Mouse (Mus musculus) left cerebral cortex, adult 9 months (tissue): ENCODE data around the gene Tpm1.

Experiments
- DNase-seq, 2 experiments: peaks; one replicate each; pipeline ENCODE4 v3.0.0; 2022; ENCODE audit warnings: low spot score in 2 of 2

Tpm1 gene

GRCm38 (mm10) chr9:67049086-67049824 lies at the start of gene Tpm1:
TSS of gene Tpm1 (minus strand) at chr9:67049406.
- DNase-seq, result peak in 1 of 2 experiments; percentile 51

GRCm38 (mm10) chr9:67094371-67094770 lies 45.2 kb upstream of the Tpm1 start:
- no peak for DNase-seq

GRCm38 (mm10) chr9:67092210-67092609 lies 43.0 kb upstream of the Tpm1 start:
- DNase-seq, result no peak

DNA sequence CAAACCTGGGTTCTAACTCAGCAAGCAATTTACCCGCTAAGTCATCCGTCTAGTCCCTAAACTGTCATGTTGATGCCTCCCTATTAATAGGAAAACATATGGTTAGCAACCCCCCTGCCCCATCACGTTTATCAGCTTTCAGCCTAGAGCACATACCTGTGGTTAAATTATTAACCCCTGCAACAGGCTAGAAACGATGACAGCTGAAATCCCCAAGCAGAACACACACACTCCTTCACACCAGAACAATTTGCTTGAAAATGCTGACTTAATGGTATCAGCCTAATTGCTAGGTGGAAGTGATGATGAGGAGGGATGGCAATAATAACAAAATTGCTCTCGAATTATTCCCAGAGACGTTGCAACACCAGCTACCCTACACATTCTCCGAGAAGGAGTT lies 42.4 kb upstream of the Tpm1 start:
- no peak for DNase-seq

DNA sequence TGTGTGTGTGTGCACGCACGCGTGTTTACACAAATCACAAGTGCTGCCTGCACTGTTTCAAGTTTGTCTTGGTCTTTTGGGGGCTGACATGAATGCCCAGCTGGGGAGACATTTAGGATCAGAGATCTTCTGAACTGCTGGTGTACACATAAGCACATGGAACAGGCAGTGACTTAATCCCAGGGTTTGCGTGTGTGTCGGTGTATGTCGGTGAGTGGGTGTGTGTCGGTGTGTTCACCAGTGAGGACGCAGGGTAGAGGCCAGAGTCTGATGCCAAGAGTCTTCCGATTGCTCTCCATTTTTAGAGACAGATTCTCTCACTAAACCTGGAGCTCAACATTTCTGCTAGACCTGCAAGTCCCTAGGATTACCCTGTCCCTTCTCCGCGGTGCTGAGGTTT lies 41.9 kb upstream of the Tpm1 start:
- DNase-seq, result no peak

DNA sequence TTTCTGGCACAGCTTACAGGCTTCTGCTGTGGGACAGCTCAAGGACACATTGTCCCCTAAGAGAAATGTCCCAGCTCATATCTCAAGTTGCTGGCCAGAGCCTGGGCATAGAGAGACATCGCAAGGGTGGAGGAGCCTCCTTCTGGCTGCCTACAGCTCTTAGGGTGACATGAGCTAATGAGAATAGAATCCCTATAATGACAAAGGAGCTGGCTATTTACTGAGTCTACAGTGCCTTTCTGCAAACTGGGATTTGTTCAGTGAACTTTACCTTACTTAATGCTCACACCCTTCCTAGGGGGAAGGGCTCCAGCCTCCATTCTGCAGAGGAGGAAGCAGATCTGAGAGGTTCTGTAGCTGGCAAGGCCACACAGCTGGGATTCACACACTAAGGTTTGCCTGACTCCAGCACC lies 41.4 kb upstream of the Tpm1 start:
- no peak for DNase-seq

DNA sequence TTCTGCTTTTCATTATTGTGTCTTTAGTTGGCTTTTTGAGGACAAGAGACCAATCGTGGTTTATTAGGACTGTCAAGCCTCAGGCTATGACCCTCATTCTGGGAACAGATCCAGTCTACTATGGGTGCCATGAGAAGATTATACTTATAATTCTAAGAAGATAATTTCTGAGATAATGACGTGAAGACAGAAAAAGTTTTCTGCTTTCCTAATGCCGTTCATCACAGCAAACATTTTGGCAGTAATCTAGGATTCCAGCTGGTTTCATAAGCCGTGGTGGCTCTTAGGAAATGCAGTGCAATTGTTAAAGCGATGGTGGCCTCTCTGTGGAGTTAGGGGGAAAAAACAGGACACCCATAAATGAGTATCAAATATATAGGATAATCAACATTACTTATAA lies 40.0 kb upstream of the Tpm1 start:
- no peak for DNase-seq

DNA sequence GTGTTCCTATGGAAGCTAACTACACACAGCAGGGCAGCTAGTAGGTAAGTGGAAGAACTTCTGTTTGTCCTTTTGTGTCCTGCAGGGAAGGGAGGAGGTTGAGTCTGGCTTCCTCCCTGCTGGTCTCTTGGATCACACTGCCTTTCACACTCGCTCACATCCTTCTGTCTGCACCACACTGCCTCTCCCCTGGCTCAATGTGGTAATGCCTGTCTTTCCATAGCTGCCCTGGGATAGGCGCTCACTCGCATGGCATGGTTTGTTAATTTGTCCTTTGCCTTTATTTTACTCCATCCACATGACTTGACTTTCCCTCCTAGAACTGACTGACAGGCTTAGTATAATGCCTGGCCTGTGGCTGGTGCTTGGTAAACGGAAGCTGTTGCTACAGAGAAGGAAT lies 34.6 kb upstream of the Tpm1 start:
- DNase-seq, result no peak

DNA sequence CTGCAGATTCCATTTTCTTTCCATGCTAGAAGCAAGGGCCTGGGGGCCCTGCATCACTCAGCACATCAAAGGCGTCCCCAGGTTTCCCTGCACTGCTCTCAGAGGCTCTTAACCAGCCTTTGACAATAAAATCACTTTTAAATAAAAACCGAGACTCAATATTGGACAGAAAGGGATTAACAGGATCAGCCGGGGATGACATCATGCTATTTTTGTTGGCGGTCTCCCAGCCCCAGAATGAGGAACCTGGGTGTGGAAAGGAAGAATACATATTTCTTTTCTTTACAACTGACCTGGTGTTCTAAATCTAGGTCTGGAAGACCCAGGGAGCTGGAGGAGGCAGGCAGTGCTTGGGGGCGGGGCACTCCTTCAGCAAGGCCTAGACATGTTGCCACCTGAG lies 32.5 kb upstream of the Tpm1 start:
- DNase-seq, result no peak

GRCm38 (mm10) chr9:67077658-67078319 lies 28.6 kb upstream of the Tpm1 start:
- no peak for DNase-seq

DNA sequence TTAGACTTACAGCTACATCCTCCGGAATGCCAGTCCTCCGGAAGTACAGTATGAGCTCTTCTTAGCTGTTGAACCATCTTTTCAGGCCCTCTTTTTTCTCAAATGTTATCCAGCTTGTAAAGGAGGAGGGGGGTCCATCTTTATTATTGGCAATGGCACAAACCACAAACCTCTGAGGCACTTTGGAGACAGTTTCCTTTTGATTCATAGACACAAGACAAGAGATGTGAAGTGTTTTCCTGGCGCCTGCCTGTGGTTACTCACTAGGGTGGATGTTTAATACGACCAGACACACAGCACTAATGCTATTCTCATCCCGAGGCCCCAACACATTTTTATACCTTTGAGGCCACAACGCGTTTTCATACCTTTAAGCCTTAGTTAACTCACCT lies 28.1 kb upstream of the Tpm1 start:
- no peak for DNase-seq

DNA sequence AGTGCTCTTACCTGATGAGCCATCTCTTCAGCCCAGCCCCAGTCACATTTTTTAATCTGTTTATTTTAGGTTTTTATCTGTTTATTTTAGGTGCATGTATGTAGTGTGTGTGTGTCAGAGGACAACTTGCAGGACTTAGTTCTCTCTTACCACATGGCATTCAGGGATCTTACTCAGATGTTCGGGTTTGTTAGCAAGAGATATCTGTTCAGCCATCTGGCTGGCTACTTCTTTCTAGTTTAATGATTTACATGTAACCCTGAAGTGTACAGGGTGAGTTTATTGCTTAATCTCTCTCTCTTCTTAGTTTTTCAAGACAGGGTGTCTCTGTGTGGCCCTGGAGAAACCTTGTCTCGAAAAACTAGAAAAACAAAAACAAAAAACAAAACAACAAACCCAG lies 23.0 kb upstream of the Tpm1 start:
- no peak for DNase-seq

- DNase-seq, result no peak
These were observed 22.4 kb upstream of the Tpm1 start for GRCm38 (mm10) chr9:67071596-67071995.

DNA sequence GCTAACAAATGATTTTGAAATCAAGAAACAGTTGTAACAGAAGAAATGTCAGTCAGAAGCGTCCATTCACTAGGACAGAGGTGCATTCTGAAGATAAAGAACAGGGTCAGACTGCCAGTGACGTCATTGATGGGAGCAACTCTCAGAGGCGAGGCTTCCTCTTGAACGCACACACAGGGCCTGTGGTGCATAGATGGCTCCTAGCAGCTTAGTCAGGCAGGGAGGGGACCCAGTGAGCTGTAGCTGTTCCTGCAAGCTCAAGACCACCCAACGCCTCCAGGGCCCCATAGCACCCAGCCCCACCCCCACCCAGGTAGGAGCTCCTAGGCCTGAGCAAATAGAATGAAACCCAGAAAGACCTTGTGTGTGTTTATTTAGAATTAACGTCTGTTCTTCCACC lies 21.9 kb upstream of the Tpm1 start:
- DNase-seq, result no peak

DNA sequence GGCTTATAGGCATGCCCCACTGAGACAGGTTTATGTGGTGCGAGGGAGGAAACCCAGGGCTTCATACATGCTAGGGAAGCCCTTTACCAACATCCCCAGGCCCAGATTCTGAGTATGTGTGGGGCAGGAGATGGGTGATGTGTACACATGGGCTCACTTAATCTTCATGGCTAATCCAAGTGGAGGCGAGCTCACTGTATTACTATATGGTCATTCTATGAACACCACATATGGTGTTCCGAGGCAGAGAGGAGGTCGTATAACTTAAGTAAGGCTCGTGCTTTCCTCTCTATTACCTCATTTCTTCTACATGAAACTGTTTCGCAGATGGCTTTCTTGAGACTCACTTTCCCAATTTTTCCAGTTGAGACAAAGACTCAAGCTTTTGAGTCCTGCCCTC lies 17.4 kb upstream of the Tpm1 start:
- no peak for DNase-seq

GRCm38 (mm10) chr9:67059714-67060113 lies 10.5 kb upstream of the Tpm1 start:
- no peak for DNase-seq

DNA sequence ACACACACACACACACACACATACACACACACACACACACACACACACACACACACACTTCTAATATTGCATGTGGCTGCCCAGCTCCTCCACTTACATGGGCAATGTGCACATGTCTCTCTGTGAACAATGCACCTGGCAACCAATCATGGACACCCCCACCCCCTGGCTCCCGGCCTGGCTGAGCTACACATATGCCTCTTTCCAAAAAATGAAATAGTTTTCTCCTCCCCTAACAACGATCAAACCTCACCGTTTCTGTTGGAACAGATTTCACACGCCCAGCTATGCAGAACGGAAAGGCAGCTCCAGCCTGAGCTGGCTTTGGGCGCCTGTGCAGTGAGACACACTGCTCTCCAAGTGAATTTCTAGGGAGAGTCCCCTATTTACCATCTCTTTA lies 9.2 kb upstream of the Tpm1 start:
- DNase-seq, result no peak

DNA sequence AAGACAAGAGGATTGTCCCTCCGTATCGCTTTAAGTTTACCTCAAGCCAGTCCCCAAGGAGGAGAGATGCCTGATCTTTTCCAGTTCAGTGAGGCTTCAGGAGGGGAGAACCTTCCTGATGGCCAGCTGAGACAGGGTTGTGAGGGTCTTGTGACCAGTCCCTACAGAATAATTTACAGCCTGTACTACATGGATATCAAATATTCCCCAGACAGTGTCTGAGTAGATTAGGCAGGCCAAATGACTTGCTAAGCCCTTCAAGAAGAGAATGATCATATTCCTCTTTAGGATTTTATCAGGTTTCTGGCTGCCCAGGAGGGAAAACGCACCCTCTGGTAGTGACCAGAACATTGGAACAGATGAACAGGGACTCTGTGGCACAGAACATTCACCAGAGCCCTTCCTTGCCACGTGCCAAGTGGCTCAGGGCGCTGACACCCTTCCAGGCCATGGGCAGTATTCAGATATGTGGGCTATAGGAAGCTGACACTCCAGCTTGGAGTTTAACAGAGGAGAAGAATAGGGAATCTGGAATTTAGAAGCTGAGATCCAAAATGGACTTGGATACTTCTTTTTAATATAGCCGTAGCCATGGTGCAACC lies 1.6 kb upstream of the Tpm1 start:
- no peak for DNase-seq

DNA sequence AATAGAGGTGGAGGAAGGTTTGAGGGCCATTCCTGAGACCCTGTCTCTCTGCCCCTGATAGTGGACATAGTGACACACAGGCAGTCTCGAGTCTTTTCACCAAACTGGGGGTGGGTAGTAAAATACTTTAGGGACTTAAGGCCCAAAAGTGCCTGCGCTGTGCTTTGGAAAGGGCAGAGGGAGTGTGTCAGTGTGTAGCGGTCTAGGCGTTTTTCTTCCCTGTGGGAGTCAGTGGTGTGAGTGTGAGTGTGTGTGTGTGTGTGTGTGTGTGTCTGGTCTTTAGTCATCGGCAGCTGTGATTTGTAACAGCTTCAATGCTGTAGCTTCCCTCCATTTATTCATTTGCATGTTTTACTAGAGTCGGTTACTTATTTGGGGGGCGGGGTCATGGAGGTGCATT lies 630 bp upstream of the Tpm1 start:
- DNase-seq, result no peak

GRCm38 (mm10) chr9:67048483-67049085 lies 622 bp downstream of the Tpm1 start:
- no peak for DNase-seq

- DNase-seq, result no peak
These were observed 1.4 kb downstream of the Tpm1 start for GRCm38 (mm10) chr9:67047606-67048482.
